Mouse (Mus musculus): Measurements from ENCODE around the gene Gm4559. TPM values are rescaled to one million over a fixed set of nuclear protein-coding genes. Genes with fewer than 3 reads are reported as not detected.
A peak's percentile ranks its signal among the peaks of the same experiment; 100 is the strongest.
"Not testable (repeated sequence)": the region's sequence is repeated elsewhere in the genome, so short reads cannot be mapped to it uniquely, and the experiment has no call there.

Gm4559 gene
- polyA plus RNA-seq, 1 experiment from 2014 or later: not detected

DNA sequence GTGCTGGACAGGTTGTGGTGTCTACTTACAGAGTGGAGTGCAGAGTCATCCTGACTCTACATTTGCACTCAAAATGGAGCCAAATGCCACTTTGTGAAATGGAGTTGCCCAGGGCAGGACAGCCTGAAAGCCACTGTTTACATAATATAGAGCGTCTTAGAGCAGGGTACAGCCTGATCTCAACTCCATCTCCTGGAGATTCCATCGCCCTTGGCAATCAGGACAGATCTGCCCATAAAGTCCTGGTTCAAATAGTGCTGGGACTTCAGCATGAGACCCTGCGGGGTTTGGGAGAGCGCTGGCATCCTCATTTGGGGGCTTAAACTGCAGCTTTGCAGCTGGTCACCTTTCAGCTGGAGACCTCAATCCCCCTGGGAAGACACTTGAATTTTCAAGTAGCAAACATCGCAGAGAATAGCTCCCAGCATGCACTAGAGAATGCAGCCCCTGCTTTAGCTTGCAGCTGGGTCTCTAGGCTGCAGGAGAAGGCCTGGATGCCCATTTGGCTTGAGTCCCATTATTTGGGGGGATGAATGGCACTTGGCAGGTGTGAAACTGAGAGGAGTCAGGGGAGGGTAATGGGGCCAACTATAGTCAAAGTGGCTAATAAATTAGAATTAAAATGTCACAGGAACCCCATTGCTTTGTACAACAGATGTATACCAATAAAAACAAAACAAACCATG lies 40.6 kb upstream of the Gm4559 start:
- Histone ChIP-seq H3K27me3 (ENCODE audit: control insufficient read depth, insufficient read depth, low read length) (no peaks in the 10 kb centered on the region), H3K4me1 (ENCODE audit: control insufficient read depth, insufficient read depth, low read length) (no peaks in the 10 kb centered on the region), H3K4me3 (ENCODE audit: low read depth, low read length) (no peak overlapping the region), H3K9ac (ENCODE audit: low read length) (no peak overlapping the region), H3K9me3 (ENCODE audit: control insufficient read depth, low read length) (no peaks in the 10 kb centered on the region), H3K4me2 (ENCODE audit: low read depth) (no peak overlapping the region), H3K27ac (ENCODE audit: low read depth, low read length) (no peak overlapping the region), H3K36me3 (ENCODE audit: control insufficient read depth, insufficient read depth, low read length) (no peaks in the 10 kb centered on the region)
- no peak for ATAC-seq (ENCODE audit: insufficient read depth, low FRiP score, low TSS enrichment)
- no peak for DNase-seq (ENCODE audit: low spot score)
- WGBS: 52% methylated on average over 5 of the region's 5 CpGs

DNA sequence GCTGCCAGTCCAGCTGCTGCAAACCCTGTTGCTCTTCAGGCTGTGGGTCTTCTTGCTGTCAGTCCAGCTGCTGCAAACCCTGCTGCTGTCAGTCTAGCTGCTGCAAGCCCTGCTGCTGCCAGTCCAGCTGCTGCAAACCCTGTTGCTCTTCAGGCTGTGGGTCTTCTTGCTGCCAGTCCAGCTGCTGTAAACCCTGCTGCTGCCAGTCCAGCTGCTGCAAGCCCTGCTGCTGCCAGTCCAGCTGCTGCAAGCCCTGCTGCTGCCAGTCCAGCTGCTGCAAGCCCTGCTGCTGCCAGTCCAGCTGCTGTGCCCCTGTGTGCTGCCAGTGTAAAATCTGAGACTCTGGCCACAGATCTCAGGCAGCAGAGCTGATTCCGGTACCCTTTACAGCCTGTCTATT lies 29.8 kb upstream of the Gm4559 start:
- not testable (repeated sequence) for H3K4me2 ChIP-seq (ENCODE audit: low read depth)

DNA sequence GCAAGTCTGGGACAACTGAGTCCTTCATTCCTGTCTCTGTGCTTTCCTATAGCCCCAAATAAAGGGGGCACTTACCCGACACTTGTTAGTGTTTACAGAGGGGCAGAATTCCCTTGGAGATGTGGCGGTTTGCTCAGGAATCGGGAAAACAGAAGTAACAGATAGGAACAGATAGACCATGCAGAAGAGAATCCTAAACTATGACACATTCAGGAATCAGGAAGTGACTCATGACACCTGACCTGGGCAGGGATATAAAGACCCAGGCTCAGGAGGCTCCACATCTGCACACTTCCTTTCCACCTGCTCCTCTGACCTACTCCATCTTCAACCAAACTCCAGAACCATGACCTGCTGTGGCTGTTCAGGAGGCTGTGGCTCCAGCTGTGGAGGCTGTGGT lies 29.1 kb upstream of the Gm4559 start, which contains the start of gene Krtap5-4:
Gene Krtap5-4 (plus strand): TSS at position 301 of the 400 bp plus-strand sequence.
- ATAC-seq (ENCODE audit: insufficient read depth, low FRiP score, low TSS enrichment) (no peak), DNase-seq (ENCODE audit: low spot score) (no peak)
- Histone ChIP-seq H3K4me2 (ENCODE audit: low read depth) (no peak within 1 kb of the TSS), H3K27ac (ENCODE audit: low read depth, low read length) (no peak within 1 kb of the TSS), H3K4me1 (ENCODE audit: control insufficient read depth, insufficient read depth, low read length) (no peaks in the 10 kb centered on the region), H3K27me3 (ENCODE audit: control insufficient read depth, insufficient read depth, low read length) (no peaks in the 10 kb centered on the region), H3K4me3 (ENCODE audit: low read depth, low read length) (no peak within 1 kb of the TSS), H3K36me3 (ENCODE audit: control insufficient read depth, insufficient read depth, low read length) (no peaks in the 10 kb centered on the region), H3K9ac (ENCODE audit: low read length) (no peak within 1 kb of the TSS), H3K9me3 (ENCODE audit: control insufficient read depth, low read length) (no peaks in the 10 kb centered on the region)
- 59% methylated on average over 3 of the region's 3 CpGs for WGBS

More for the DNA sequence above, 29.8 kb upstream of the Gm4559 start:
- not testable (repeated sequence) for H3K27me3 ChIP-seq (ENCODE audit: control insufficient read depth, insufficient read depth, low read length); ATAC-seq (ENCODE audit: insufficient read depth, low FRiP score, low TSS enrichment); H3K9me3 ChIP-seq (ENCODE audit: control insufficient read depth, low read length); H3K36me3 ChIP-seq (ENCODE audit: control insufficient read depth, insufficient read depth, low read length); H3K27ac ChIP-seq (ENCODE audit: low read depth, low read length); H3K4me1 ChIP-seq (ENCODE audit: control insufficient read depth, insufficient read depth, low read length); H3K9ac ChIP-seq (ENCODE audit: low read length); DNase-seq (ENCODE audit: low spot score); H3K4me3 ChIP-seq (ENCODE audit: low read depth, low read length)
- whole genome bisulfite sequencing: 80% methylated on average over 1 of the region's 1 CpGs

DNA sequence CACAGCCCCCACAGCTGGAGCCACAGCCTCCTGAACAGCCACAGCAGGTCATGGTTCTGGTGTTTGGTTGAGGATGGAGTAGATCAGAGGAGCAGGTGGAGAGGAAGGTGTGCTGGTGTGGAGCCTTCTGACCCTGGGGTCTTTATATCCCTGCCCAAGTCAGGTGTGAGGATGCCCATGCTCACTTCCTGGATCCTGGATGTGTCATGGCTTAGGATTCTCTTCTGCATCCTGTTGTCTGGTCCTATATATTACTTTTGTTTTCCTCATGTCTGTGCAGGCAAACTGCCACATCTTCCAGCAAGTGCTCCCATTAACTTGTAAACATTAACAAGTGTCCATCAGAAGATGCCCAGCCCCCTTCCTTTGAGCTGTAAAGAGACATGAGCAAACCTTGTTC lies 22.9 kb upstream of the Gm4559 start, which contains the start of gene Krtap5-1:
Gene Krtap5-1 (minus strand): TSS at position 101 of the 400 bp plus-strand sequence.
- not testable (repeated sequence) for H3K27me3 ChIP-seq (ENCODE audit: control insufficient read depth, insufficient read depth, low read length); ATAC-seq (ENCODE audit: insufficient read depth, low FRiP score, low TSS enrichment); H3K9me3 ChIP-seq (ENCODE audit: control insufficient read depth, low read length)

DNA sequence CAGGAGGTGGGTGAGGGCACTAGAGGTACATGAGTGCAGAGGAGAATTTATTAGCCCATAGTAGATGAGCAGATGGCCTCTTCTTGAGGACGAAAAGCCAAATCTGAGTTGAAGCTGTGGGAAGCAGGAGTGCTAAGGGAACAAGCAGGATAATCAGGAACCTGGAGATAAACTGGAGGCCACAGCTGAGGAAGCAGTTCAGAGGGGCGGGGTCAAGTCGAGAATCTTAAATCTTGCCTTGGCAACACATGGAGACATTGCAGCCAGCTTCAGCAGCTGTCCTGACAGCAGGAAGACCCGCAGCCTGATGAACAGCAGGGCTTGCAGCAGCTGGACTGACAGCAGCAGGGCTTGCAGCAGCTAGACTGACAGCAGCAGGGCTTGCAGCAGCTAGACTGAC lies 21.9 kb upstream of the Gm4559 start:
- H3K36me3 ChIP-seq (ENCODE audit: control insufficient read depth, insufficient read depth, low read length): not testable (repeated sequence)

More for the DNA sequence above, 22.9 kb upstream of the Gm4559 start, which contains the start of gene Krtap5-1:
- H3K36me3 ChIP-seq (ENCODE audit: control insufficient read depth, insufficient read depth, low read length); DNase-seq (ENCODE audit: low spot score); H3K4me2 ChIP-seq (ENCODE audit: low read depth); H3K9ac ChIP-seq (ENCODE audit: low read length); H3K4me1 ChIP-seq (ENCODE audit: control insufficient read depth, insufficient read depth, low read length); H3K4me3 ChIP-seq (ENCODE audit: low read depth, low read length); H3K27ac ChIP-seq (ENCODE audit: low read depth, low read length): not testable (repeated sequence)

DNA sequence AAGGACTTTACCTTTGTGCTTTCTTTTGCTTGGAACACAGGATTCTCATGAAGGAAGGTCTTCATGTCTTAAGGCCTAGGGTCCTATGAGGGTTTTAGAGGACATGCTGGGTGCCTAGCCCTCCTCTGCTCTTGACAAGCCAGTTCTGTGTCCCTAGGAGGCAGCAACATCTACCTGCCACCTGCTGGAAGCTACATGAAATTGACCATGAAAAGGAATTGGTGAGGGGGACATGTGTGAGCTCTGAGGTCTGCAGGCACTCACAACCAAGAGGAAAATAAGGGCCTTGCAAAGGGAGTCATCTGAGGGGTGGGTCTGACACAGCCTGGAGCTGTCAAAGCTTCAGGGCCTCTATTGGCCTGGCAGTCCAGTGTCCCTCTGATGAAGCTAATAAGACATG lies 21.3 kb upstream of the Gm4559 start:
- H3K36me3 ChIP-seq (ENCODE audit: control insufficient read depth, insufficient read depth, low read length): no peaks in the 10 kb centered on the region
- no peak overlapping the region for H3K9ac ChIP-seq (ENCODE audit: low read length)
- DNase-seq (ENCODE audit: low spot score) (no peak), ATAC-seq (ENCODE audit: insufficient read depth, low FRiP score, low TSS enrichment) (no peak)
- H3K9me3 ChIP-seq (ENCODE audit: control insufficient read depth, low read length): no peaks in the 10 kb centered on the region
- H3K4me1 ChIP-seq (ENCODE audit: control insufficient read depth, insufficient read depth, low read length): no peaks in the 10 kb centered on the region
- no peaks in the 10 kb centered on the region for H3K27me3 ChIP-seq (ENCODE audit: control insufficient read depth, insufficient read depth, low read length)
- no peak overlapping the region for H3K4me3 ChIP-seq (ENCODE audit: low read depth, low read length)
- no peak overlapping the region for H3K27ac ChIP-seq (ENCODE audit: low read depth, low read length)
- H3K4me2 ChIP-seq (ENCODE audit: low read depth): no peak overlapping the region

More for the DNA sequence above, 21.9 kb upstream of the Gm4559 start:
- H3K4me1 ChIP-seq (ENCODE audit: control insufficient read depth, insufficient read depth, low read length); H3K27me3 ChIP-seq (ENCODE audit: control insufficient read depth, insufficient read depth, low read length); H3K4me3 ChIP-seq (ENCODE audit: low read depth, low read length); H3K4me2 ChIP-seq (ENCODE audit: low read depth); ATAC-seq (ENCODE audit: insufficient read depth, low FRiP score, low TSS enrichment); H3K27ac ChIP-seq (ENCODE audit: low read depth, low read length); H3K9me3 ChIP-seq (ENCODE audit: control insufficient read depth, low read length); H3K9ac ChIP-seq (ENCODE audit: low read length); DNase-seq (ENCODE audit: low spot score): not testable (repeated sequence)
- WGBS: 33% methylated on average over 4 of the region's 4 CpGs

DNA sequence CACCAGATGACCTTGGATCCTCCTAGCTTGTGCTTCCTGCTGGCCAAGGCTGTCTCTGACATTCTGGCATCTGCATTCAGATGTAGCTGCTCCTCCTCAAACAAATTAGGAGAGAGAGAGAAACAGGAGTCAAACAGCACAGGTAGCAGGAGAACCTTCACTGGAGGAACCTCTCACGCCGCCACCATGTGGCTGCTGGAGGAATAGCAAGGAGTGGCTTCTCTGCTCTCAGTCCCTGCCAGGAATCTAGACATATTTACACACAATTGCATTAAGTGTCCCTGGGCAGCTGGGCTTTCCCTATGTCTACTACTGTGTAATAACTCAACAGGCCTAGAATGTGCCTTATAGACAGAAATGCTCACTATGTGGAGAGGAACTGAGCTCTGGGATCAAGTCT lies 19.7 kb upstream of the Gm4559 start:
- not testable (repeated sequence) for H3K36me3 ChIP-seq (ENCODE audit: control insufficient read depth, insufficient read depth, low read length); H3K27ac ChIP-seq (ENCODE audit: low read depth, low read length); ATAC-seq (ENCODE audit: insufficient read depth, low FRiP score, low TSS enrichment); H3K9ac ChIP-seq (ENCODE audit: low read length); H3K4me2 ChIP-seq (ENCODE audit: low read depth); H3K4me1 ChIP-seq (ENCODE audit: control insufficient read depth, insufficient read depth, low read length); H3K9me3 ChIP-seq (ENCODE audit: control insufficient read depth, low read length); H3K27me3 ChIP-seq (ENCODE audit: control insufficient read depth, insufficient read depth, low read length); H3K4me3 ChIP-seq (ENCODE audit: low read depth, low read length)
- WGBS: 0% methylated on average over 2 of the region's 2 CpGs
- DNase-seq (ENCODE audit: low spot score): peak; percentile 38

DNA sequence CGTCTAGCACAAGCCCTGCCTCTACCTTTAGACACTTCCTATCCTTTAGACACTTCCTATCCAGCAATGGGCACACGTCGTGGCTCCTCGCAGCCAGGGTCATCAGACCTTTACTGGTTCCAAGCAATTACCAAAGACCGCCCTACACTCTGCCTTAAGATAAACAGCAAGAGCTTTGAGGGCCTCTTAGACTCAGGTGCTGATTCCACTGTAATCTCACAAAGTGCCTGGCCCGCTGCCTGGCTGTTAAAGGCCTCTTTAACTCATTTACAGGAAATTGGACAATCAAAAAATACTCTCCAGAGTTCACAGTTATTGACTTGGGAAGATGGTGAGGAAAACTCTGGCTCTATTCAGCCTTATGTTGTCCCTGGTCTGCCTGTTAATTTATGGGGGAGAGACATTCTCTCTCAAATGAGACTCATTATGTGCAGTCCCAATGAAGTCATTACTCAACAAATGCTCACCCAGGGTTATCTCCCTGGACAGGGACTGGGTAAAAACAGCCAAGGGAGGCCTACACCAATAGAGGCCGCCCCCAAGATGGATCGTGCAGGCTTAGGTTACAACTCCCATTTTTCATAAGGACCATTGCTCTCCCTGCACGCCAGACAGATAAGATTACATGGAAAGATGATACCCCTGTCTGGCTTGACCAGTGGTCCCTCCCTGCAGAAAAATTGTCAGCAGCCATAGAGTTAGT lies 11.9 kb upstream of the Gm4559 start:
- WGBS: 41% methylated on average over 9 of the region's 9 CpGs
- not testable (repeated sequence) for DNase-seq (ENCODE audit: low spot score); H3K9ac ChIP-seq (ENCODE audit: low read length); H3K4me1 ChIP-seq (ENCODE audit: control insufficient read depth, insufficient read depth, low read length); H3K9me3 ChIP-seq (ENCODE audit: control insufficient read depth, low read length); H3K36me3 ChIP-seq (ENCODE audit: control insufficient read depth, insufficient read depth, low read length); H3K4me3 ChIP-seq (ENCODE audit: low read depth, low read length); H3K27me3 ChIP-seq (ENCODE audit: control insufficient read depth, insufficient read depth, low read length); H3K27ac ChIP-seq (ENCODE audit: low read depth, low read length); H3K4me2 ChIP-seq (ENCODE audit: low read depth); ATAC-seq (ENCODE audit: insufficient read depth, low FRiP score, low TSS enrichment)

All from neural tube, embryonic 11.5 days (tissue).